ENCODE assay signal across 13 mouse cellular contexts in genomic region chr12:110169261-110169660, GRCm38 (mm10).
"Had no signal": no experiment of that assay in that cellular context is flagged by ENCODE, and none has a peak within 500 bp of the region (broad histone marks: within the 10 kb centered on the region; RNA-seq: fewer than 3 reads in every experiment).

No protein-coding gene starts in this region.

- DNase-seq: gastrocnemius, adult 2 months; gastrocnemius, postnatal 10 days; gastrocnemius, postnatal 25 days; heart, adult 2 months; heart, postnatal 10 days; heart, postnatal 4 days; kidney, adult 18-20 months; kidney, adult 8-10 months; kidney, postnatal 10 days; kidney, postnatal 25 days; kidney, postnatal 4 days; liver; liver, embryonic 13.5 days had no signal
